In genomic region chr2:152048003-152048980, GRCm38 (mm10) we compare ENCODE assay signal across 7 mouse cellular contexts. TPM values are rescaled to one million over a fixed set of nuclear protein-coding genes. Genes with fewer than 3 reads are reported as not detected.
DNase-seq lines count a peak whose midpoint lies in the region; ATAC-seq lines count a peak whose summit lies in the region.

No protein-coding gene starts in this region.

- no peaks in the 10 kb centered on the region for H3K9me3 ChIP-seq in liver, embryonic 11.5 days (ENCODE audit: control insufficient read depth, low read length)
- no peaks in the 10 kb centered on the region for H3K9me3 ChIP-seq in embryonic facial prominence, embryonic 12.5 days
- no peaks in the 10 kb centered on the region for H3K9me3 ChIP-seq in hindbrain, embryonic 14.5 days (ENCODE audit: control insufficient read depth, low read length)
- H3K9me3 ChIP-seq in midbrain, embryonic 15.5 days = no peaks in the 10 kb centered on the region

- no peaks in the 10 kb centered on the region for H3K36me3 ChIP-seq in liver, embryonic 11.5 days (ENCODE audit: control insufficient read depth, insufficient read depth, low read length)
- no peaks in the 10 kb centered on the region for H3K36me3 ChIP-seq in embryonic facial prominence, embryonic 12.5 days
- no peaks in the 10 kb centered on the region for H3K36me3 ChIP-seq in hindbrain, embryonic 14.5 days (replicated peaks; ENCODE audit: control insufficient read depth, insufficient read depth)
- no peaks in the 10 kb centered on the region for H3K36me3 ChIP-seq in midbrain, embryonic 15.5 days (replicated peaks)

- H3K27ac ChIP-seq in liver, embryonic 11.5 days (ENCODE audit: low read depth, low read length) = no peak overlapping the region
- H3K27ac ChIP-seq in embryonic facial prominence, embryonic 12.5 days = peak overlapping the region; percentile 30; the same call in 1 of the 2 replicates
- H3K27ac ChIP-seq in hindbrain, embryonic 14.5 days = peak overlapping the region; percentile 90
- H3K27ac ChIP-seq in midbrain, embryonic 15.5 days = peak overlapping the region; percentile 76

- WGBS in liver, embryonic 11.5 days = 1% methylated on average over 76 of the region's 82 CpGs
- WGBS in embryonic facial prominence, embryonic 12.5 days = under 1% methylated on average over 35 of the region's 82 CpGs
- 1% methylated on average over 63 of the region's 82 CpGs for WGBS in hindbrain, embryonic 14.5 days
- under 1% methylated on average over 77 of the region's 82 CpGs for whole genome bisulfite sequencing in midbrain, embryonic 15.5 days

- H3K27me3 ChIP-seq in liver, embryonic 11.5 days (replicated peaks; ENCODE audit: control insufficient read depth, insufficient read depth, low read length) = peaks cover 67% of the 10 kb centered on the region
- H3K27me3 ChIP-seq in embryonic facial prominence, embryonic 12.5 days = peaks cover 74% of the 10 kb centered on the region
- no peaks in the 10 kb centered on the region for H3K27me3 ChIP-seq in hindbrain, embryonic 14.5 days (ENCODE audit: control insufficient read depth, insufficient read depth, low read length)
- no peaks in the 10 kb centered on the region for H3K27me3 ChIP-seq in midbrain, embryonic 15.5 days (replicated peaks)

- H3K4me2 ChIP-seq in liver, embryonic 11.5 days = peak overlapping the region; percentile 76
- peak overlapping the region; percentile 98 for H3K4me2 ChIP-seq in embryonic facial prominence, embryonic 12.5 days (replicated peaks)
- H3K4me2 ChIP-seq in hindbrain, embryonic 14.5 days (replicated peaks) = peak overlapping the region; percentile 92
- H3K4me2 ChIP-seq in midbrain, embryonic 15.5 days = peak overlapping the region; percentile 90

- H3K4me1 ChIP-seq in liver, embryonic 11.5 days (replicated peaks; ENCODE audit: control insufficient read depth, insufficient read depth, low read length) = peaks cover 17% of the 10 kb centered on the region
- peaks cover 14% of the 10 kb centered on the region for H3K4me1 ChIP-seq in embryonic facial prominence, embryonic 12.5 days
- peaks cover 54% of the 10 kb centered on the region for H3K4me1 ChIP-seq in hindbrain, embryonic 14.5 days (replicated peaks; ENCODE audit: control insufficient read depth, insufficient read depth, low read length)
- H3K4me1 ChIP-seq in midbrain, embryonic 15.5 days = peaks cover 53% of the 10 kb centered on the region

- DNase-seq in liver, embryonic 11.5 days (ENCODE audit: low spot score) = peak; percentile 44
- no peak for DNase-seq in liver
- peak; percentile 42 for DNase-seq in hindbrain, embryonic 14.5 days (ENCODE audit: low spot score)
- no peak for DNase-seq in spleen, postnatal 4 days (ENCODE audit: low spot score in 2 of 2)
- DNase-seq in urinary bladder, postnatal 25 days (ENCODE audit: low spot score) = no peak

- peak; percentile 49 for ATAC-seq in liver, embryonic 11.5 days (replicated peaks; ENCODE audit: low FRiP score)
- no peak for ATAC-seq in embryonic facial prominence, embryonic 12.5 days (ENCODE audit: insufficient number of reproducible peaks, insufficient read depth, low FRiP score, low TSS enrichment)
- ATAC-seq in hindbrain, embryonic 14.5 days (ENCODE audit: low FRiP score) = peak; percentile 54; the same call in 1 of the 2 replicates
- ATAC-seq in midbrain, embryonic 15.5 days (replicated peaks) = peak; percentile 62

- H3K9ac ChIP-seq in liver, embryonic 11.5 days (ENCODE audit: low read depth, low read length) = peak overlapping the region; percentile 32; the same call in 1 of the 2 replicates
- peak overlapping the region; percentile 68 for H3K9ac ChIP-seq in embryonic facial prominence, embryonic 12.5 days
- peak overlapping the region; percentile 67 for H3K9ac ChIP-seq in hindbrain, embryonic 14.5 days
- H3K9ac ChIP-seq in midbrain, embryonic 15.5 days = peak overlapping the region; percentile 49

- H3K4me3 ChIP-seq in liver, embryonic 11.5 days (ENCODE audit: low read depth, low read length) = peak overlapping the region; percentile 48
- H3K4me3 ChIP-seq in embryonic facial prominence, embryonic 12.5 days = peak overlapping the region; percentile 53
- H3K4me3 ChIP-seq in hindbrain, embryonic 14.5 days (replicated peaks; ENCODE audit: low read length) = peak overlapping the region; percentile 43
- peak overlapping the region; percentile 47 for H3K4me3 ChIP-seq in midbrain, embryonic 15.5 days

RNA-seq across cellular contexts. Expression of gene Scrt2, which starts 33.0 kb away (rescaled TPM):
- polyA plus RNA-seq in liver, embryonic 11.5 days (2014; fragmentation: Nextera tagmentation; extraction: Ambion mirVana) = not detected in 2 replicates
- polyA plus RNA-seq in embryonic facial prominence, embryonic 12.5 days (2016; fragmentation: Nextera tagmentation; extraction: Ambion mirVana) = 1.4 and 1.9 TPM in 2 replicates
- 10.9 and 13.6 TPM in 2 replicates for polyA plus RNA-seq in hindbrain, embryonic 14.5 days (2014; fragmentation: Nextera tagmentation; extraction: Ambion mirVana)
- 10.7 and 10.9 TPM in 2 replicates for polyA plus RNA-seq in midbrain, embryonic 15.5 days (2015; fragmentation: Nextera tagmentation; extraction: Ambion mirVana)

RNA-seq across cellular contexts. Expression of gene Slc52a3, which starts 52.0 kb away (rescaled TPM):
- 1.9 and 2.2 TPM in 2 replicates for polyA plus RNA-seq in liver, embryonic 11.5 days (2014; fragmentation: Nextera tagmentation; extraction: Ambion mirVana)
- 1.2 TPM in 2 replicates for polyA plus RNA-seq in embryonic facial prominence, embryonic 12.5 days (2016; fragmentation: Nextera tagmentation; extraction: Ambion mirVana)
- 0.73 and 1.4 TPM in 2 replicates for polyA plus RNA-seq in hindbrain, embryonic 14.5 days (2014; fragmentation: Nextera tagmentation; extraction: Ambion mirVana)
- polyA plus RNA-seq in midbrain, embryonic 15.5 days (2015; fragmentation: Nextera tagmentation; extraction: Ambion mirVana) = 1.3 and 2.2 TPM in 2 replicates

RNA-seq across cellular contexts. Expression of gene Srxn1, which starts 57.0 kb away (rescaled TPM):
- polyA plus RNA-seq in liver, embryonic 11.5 days (2014; fragmentation: Nextera tagmentation; extraction: Ambion mirVana) = 9.5 and 12.0 TPM in 2 replicates
- polyA plus RNA-seq in embryonic facial prominence, embryonic 12.5 days (2016; fragmentation: Nextera tagmentation; extraction: Ambion mirVana) = 10.7 and 13.6 TPM in 2 replicates
- 22.5 and 26.2 TPM in 2 replicates for polyA plus RNA-seq in hindbrain, embryonic 14.5 days (2014; fragmentation: Nextera tagmentation; extraction: Ambion mirVana)
- 21.5 and 23.7 TPM in 2 replicates for polyA plus RNA-seq in midbrain, embryonic 15.5 days (2015; fragmentation: Nextera tagmentation; extraction: Ambion mirVana)

Comparison
In these comparisons a context has a peak if more than half of its experiments do, and no peak if none do; other contexts are left out.
1. DNase-seq: peak in liver, embryonic 11.5 days (single experiment) and hindbrain, embryonic 14.5 days (single experiment); none in liver (single experiment), spleen, postnatal 4 days (0 of 2) and urinary bladder, postnatal 25 days (single experiment).
2. Peak in every context shown above with its lines, with median percentiles within 50 percentile points of each other: H3K4me2 ChIP-seq, H3K4me3 ChIP-seq and H3K9ac ChIP-seq.